ENCODE assay signal across 18 mouse cellular contexts in genomic region chr6:99107674-99108073, GRCm38 (mm10).
"Had no signal": no experiment of that assay in that cellular context is flagged by ENCODE, and none has a peak within 500 bp of the region (broad histone marks: within the 10 kb centered on the region; RNA-seq: fewer than 3 reads in every experiment).

No protein-coding gene starts in this region.

- ATAC-seq: lung, postnatal 0 days; midbrain, embryonic 13.5 days; midbrain, embryonic 15.5 days had no signal

- H3K36me3 ChIP-seq: lung, embryonic 15.5 days; midbrain, embryonic 13.5 days; midbrain, embryonic 15.5 days; neural tube, embryonic 12.5 days; stomach, embryonic 15.5 days had no signal

- H3K4me1 ChIP-seq: lung, embryonic 15.5 days; neural tube, embryonic 12.5 days had no signal

- H3K4me3 ChIP-seq: lung, embryonic 15.5 days; megakaryocyte, embryonic 14.5 days; midbrain, embryonic 13.5 days; midbrain, embryonic 15.5 days; neural tube, embryonic 12.5 days; stomach, embryonic 15.5 days had no signal

- H3K27me3 ChIP-seq: lung, embryonic 15.5 days; megakaryocyte, embryonic 14.5 days; midbrain, embryonic 13.5 days; midbrain, embryonic 15.5 days; neural tube, embryonic 12.5 days; stomach, embryonic 15.5 days had no signal

- DNase-seq: liver, postnatal 0 days; lung, adult 2 months; lung, postnatal 14 days; lung, postnatal 36 days; right cerebral cortex, postnatal 14 days; thymus, adult 2 months; thymus, postnatal 25 days; thymus, postnatal 4 days had no signal

- H3K9ac ChIP-seq: liver, postnatal 0 days; lung, embryonic 15.5 days; midbrain, embryonic 13.5 days; midbrain, embryonic 15.5 days; neural tube, embryonic 12.5 days; stomach, embryonic 15.5 days had no signal

- H3K9me3 ChIP-seq: lung, embryonic 15.5 days; midbrain, embryonic 13.5 days; midbrain, embryonic 15.5 days; neural tube, embryonic 12.5 days; stomach, embryonic 15.5 days had no signal

- H3K27ac ChIP-seq: lung, embryonic 15.5 days; macrophage; midbrain, embryonic 13.5 days; midbrain, embryonic 15.5 days; neural tube, embryonic 12.5 days; stomach, embryonic 15.5 days; stomach, postnatal 0 days had no signal

- H3K4me2 ChIP-seq: lung, embryonic 15.5 days; midbrain, embryonic 11.5 days; midbrain, embryonic 13.5 days; midbrain, embryonic 15.5 days; neural tube, embryonic 12.5 days; stomach, embryonic 15.5 days had no signal
